Mouse (Mus musculus) intestine, postnatal 0 days (tissue): ENCODE data around the gene Fam98c. TPM values are rescaled to one million over a fixed set of nuclear protein-coding genes. Genes with fewer than 3 reads are reported as not detected.

ENCODE experiments used
- ATAC-seq: fragments of 200-750 bp; cut with Nextera tagmentation; 2 replicates; pipeline ENCODE4 v1.8.0; 2017; ENCODE audit warnings: mild to moderate bottlenecking, moderate TSS enrichment, moderate library complexity
- H3K27ac ChIP-seq: fragments of 300-500 bp; sonication (generic); 2 replicates; pipeline ENCODE4 v1.5.1; 2014; ENCODE audit warnings: mild to moderate bottlenecking, low read depth, low read length, moderate library complexity
- H3K27me3 ChIP-seq: fragments of 300-500 bp; sonication (generic); replicated peaks from 2 replicates; pipeline ENCODE4 v1.6.1; 2014; ENCODE audit warnings: low read length, mixed read lengths; ENCODE audit not compliant: control insufficient read depth, insufficient read depth
- H3K36me3 ChIP-seq: fragments of 300-500 bp; sonication (generic); 2 replicates; pipeline ENCODE4 v1.6.1; 2014; ENCODE audit warnings: mild to moderate bottlenecking, moderate library complexity; ENCODE audit not compliant: control insufficient read depth, insufficient read depth
- H3K4me1 ChIP-seq: fragments of 300-500 bp; sonication (generic); replicated peaks from 2 replicates; pipeline ENCODE4 v1.6.1; 2014; ENCODE audit warnings: antibody characterized with exemption, low read length, mixed read lengths; ENCODE audit not compliant: control insufficient read depth, insufficient read depth
- H3K4me2 ChIP-seq: fragments of 300-500 bp; sonication (generic); replicated peaks from 2 replicates; pipeline ENCODE4 v1.6.1; 2014; ENCODE audit warnings: low read depth, mild to moderate bottlenecking, moderate library complexity
- H3K4me3 ChIP-seq: fragments of 300-500 bp; sonication (generic); 2 replicates; pipeline ENCODE4 v1.5.1; 2014; ENCODE audit warnings: low read depth, low read length
- H3K9ac ChIP-seq: fragments of 300-500 bp; sonication (generic); 2 replicates; pipeline ENCODE4 v1.6.1; 2014; ENCODE audit warnings: mild to moderate bottlenecking, low read depth, low read length
- H3K9me3 ChIP-seq: fragments of 300-500 bp; sonication (generic); 2 replicates; pipeline ENCODE4 v1.6.1; 2016; ENCODE audit warnings: mixed run types; ENCODE audit not compliant: control insufficient read depth
- CTCF ChIP-seq: sonication (generic); IDR thresholded peaks from 2 replicates; pipeline ENCODE4 v1.5.1; 2016; ENCODE audit warnings: low read depth, mild to moderate bottlenecking, control low read depth, antibody characterized with exemption, moderate library complexity
- WGBS: fragments of 180-500 bp; shearing (Covaris S2); extraction: QIAGEN DNeasy Blood & Tissue Kit; methylation state at CpG from one replicate; pipeline ENCODE4 v1.1.7; 2014; 5-methylcytosine and 5-hydroxymethylcytosine counted together
- polyA plus RNA-seq: library from polyadenylated mRNA; unstranded; fragments of >200 nt; fragmentation: Nextera tagmentation; extraction: Ambion mirVana; gene quantifications from 2 replicates; pipeline ENCODE4 v1.2.1, GENCODE M21; 2015

The Fam98c gene
- polyA plus RNA-seq, 1 experiment from 2014 or later: 75.9 TPM

DNA sequence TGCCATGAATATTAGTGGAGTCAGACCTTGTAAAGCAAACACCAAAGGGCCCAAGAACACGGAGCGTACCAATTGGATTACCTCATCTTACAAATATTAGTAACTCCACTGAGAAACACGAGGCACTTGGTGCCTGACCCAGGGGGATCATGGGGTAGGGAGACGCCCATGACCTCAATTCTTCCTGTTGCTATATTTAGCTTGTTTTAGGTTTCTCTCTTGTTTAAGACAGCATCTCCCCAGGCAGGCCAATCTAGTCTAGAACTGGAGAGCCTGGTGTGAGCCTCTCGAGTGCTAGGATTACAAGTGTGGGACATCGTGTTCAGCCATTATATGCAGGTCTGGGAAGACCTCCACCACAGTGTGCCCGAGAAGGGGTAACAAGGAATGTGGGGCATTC lies 23.3 kb upstream of the Fam98c start:
- no peak for TF ChIP-seq CTCF
- Histone ChIP-seq H3K4me3 (peak overlapping the region; percentile 84), H3K9ac (peak overlapping the region; percentile 89), H3K4me2 (peak overlapping the region; percentile 78), H3K27ac (0 out of 2 replicates have a peak overlapping the region, but pooled peaks have one; percentile 46), H3K9me3 (no peaks in the 10 kb centered on the region), H3K27me3 (no peaks in the 10 kb centered on the region), H3K36me3 (peaks cover 29% of the 10 kb centered on the region), H3K4me1 (peaks cover 5% of the 10 kb centered on the region; the same call in 1 of the 2 replicates)
- WGBS: 19% methylated on average over 7 of the region's 7 CpGs
- no peak for ATAC-seq

DNA sequence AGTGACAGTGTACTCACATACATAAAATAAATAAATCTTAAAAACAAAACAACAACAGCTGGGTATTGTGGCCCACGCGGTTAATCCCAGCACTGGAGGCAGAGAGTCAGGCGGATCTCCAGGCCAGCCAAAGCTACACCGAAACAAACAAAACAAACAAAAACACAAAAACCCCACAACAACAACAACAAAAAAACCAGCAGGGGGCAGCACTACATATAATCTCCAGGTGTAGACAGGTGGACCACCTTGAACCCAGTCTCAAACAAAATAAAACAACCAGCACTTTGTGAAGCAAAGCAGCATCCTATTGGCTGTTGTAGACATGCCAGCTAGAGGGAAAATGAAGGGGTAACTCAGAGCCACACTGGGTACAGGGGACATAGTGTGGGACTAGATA lies 22.1 kb upstream of the Fam98c start:
- H3K4me2 ChIP-seq: no peak overlapping the region
- H3K4me3 ChIP-seq: no peak overlapping the region
- peaks cover 42% of the 10 kb centered on the region for H3K36me3 ChIP-seq
- peaks cover 5% of the 10 kb centered on the region; the same call in 1 of the 2 replicates for H3K4me1 ChIP-seq
- no peak for ATAC-seq
- H3K27me3 ChIP-seq: no peaks in the 10 kb centered on the region
- WGBS: 88% methylated on average over 4 of the region's 4 CpGs
- peak; percentile 41 for TF ChIP-seq CTCF
- no peak overlapping the region for H3K27ac ChIP-seq
- no peaks in the 10 kb centered on the region for H3K9me3 ChIP-seq
- H3K9ac ChIP-seq: no peak overlapping the region

- Histone ChIP-seq H3K9me3 (no peaks in the 10 kb centered on the region), H3K4me3 (no peak overlapping the region), H3K4me2 (no peak overlapping the region), H3K4me1 (0 out of 2 replicates have a peak, but pooled peaks cover 4% of the 10 kb centered on the region), H3K36me3 (peaks cover 48% of the 10 kb centered on the region), H3K27me3 (peaks cover 27% of the 10 kb centered on the region), H3K27ac (no peak overlapping the region), H3K9ac (no peak overlapping the region)
- ATAC-seq: no peak
- 64% methylated on average over 32 of the region's 32 CpGs for WGBS
- no peak for TF ChIP-seq CTCF
These were observed 16.5 kb upstream of the Fam98c start for GRCm38 (mm10) chr7:29172390-29173016.

DNA sequence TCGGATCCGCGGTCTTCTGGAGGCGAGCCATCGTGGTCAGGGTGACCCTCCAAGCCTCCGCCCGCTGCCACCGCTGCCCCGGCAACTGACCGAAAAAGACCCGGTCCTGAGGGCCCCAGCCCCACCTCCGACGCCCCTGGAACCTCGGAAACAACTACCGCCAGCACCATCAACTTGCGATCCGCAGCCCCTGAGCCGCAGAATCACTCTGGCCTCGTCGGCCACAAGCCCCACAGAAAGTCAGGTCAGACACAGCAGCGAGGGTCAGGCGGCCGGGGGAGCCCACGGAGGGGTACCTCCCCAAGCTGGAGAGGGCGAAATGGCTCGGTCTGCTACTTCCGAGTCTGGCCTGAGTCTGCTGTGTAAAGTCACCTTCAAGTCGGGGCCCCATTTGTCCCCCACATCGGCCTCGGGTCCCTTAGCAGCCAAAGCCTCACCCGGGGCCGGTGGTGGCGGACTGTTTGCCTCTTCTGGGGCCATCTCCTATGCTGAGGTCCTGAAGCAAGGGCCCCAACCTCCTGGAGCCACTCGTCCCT lies 15.6 kb upstream of the Fam98c start:
- Histone ChIP-seq H3K4me1 (0 out of 2 replicates have a peak, but pooled peaks cover 4% of the 10 kb centered on the region), H3K27ac (no peak overlapping the region), H3K27me3 (peaks cover 27% of the 10 kb centered on the region), H3K4me3 (peak overlapping the region; percentile 53), H3K4me2 (peak overlapping the region; percentile 71), H3K9me3 (no peaks in the 10 kb centered on the region), H3K9ac (peak overlapping the region; percentile 4), H3K36me3 (peaks cover 41% of the 10 kb centered on the region)
- 8% methylated on average over 34 of the region's 34 CpGs for WGBS
- TF ChIP-seq CTCF: no peak
- ATAC-seq: no peak

GRCm38 (mm10) chr7:29170755-29171561 lies 14.9 kb upstream of the Fam98c start:
- 0 out of 2 replicates have a peak, but pooled peaks have one; percentile 32 for ATAC-seq
- H3K36me3 ChIP-seq: peaks cover 35% of the 10 kb centered on the region
- H3K9me3 ChIP-seq: no peaks in the 10 kb centered on the region
- no peak overlapping the region for H3K27ac ChIP-seq
- H3K4me3 ChIP-seq: peak overlapping the region; percentile 53
- TF ChIP-seq CTCF: no peak
- H3K9ac ChIP-seq: peak overlapping the region; percentile 41
- H3K4me1 ChIP-seq: 0 out of 2 replicates have a peak, but pooled peaks cover 4% of the 10 kb centered on the region
- H3K4me2 ChIP-seq: peak overlapping the region; percentile 71
- 1% methylated on average over 42 of the region's 43 CpGs for WGBS
- peaks cover 27% of the 10 kb centered on the region for H3K27me3 ChIP-seq

DNA sequence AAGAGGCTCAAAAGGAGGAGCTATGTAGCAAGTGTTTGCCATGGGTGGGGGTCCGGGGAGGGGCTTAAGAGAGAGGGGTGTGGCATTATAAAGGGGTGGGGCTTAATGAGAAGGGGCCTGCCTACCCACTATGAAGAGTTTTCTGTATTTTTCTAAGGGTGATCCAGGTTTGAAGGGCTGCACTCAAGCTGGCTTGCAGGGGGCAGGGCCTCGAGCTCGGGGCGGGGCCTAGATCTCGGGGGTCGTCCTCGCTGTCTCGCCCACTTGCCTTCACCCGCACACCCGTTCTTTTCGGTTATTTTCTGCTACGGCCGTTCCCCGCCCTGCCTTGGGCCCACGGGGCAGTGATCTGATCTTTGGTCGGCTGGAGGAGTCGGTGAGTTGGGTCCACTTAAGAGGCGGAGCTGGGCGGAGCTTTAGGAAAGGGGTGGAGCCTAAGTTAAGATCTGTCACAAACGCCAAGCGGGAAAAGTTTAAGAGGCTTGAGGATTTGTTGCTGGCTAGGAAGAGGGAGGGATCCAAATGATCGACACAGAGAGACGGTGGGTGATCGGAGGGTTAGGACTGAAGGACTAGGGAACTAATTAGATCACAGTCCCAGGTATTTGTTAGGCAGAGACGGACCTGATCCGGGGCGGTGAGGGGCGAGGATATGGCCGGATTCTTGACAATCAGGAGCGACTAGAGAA lies 14.2 kb upstream of the Fam98c start, which contains the start of the genes Ggn and Spred3:
Gene Ggn (plus strand): TSS at position 145 of the 689 bp plus-strand sequence.
Gene Spred3 (minus strand): TSS at position 346 of the 689 bp plus-strand sequence.
- H3K27me3 ChIP-seq: peaks cover 27% of the 10 kb centered on the region
- peak within 1 kb of the TSS; percentile 53 for H3K4me3 ChIP-seq
- H3K4me2 ChIP-seq: peak within 1 kb of the TSS; percentile 71
- ATAC-seq: peak; percentile 64
- H3K36me3 ChIP-seq: peaks cover 27% of the 10 kb centered on the region
- H3K27ac ChIP-seq: no peak within 1 kb of the TSS
- no peaks in the 10 kb centered on the region for H3K9me3 ChIP-seq
- 0 out of 2 replicates have a peak, but pooled peaks cover 4% of the 10 kb centered on the region for H3K4me1 ChIP-seq
- 0 out of 2 replicates have a peak, but pooled peaks have one; percentile 13 for TF ChIP-seq CTCF
- H3K9ac ChIP-seq: peak within 1 kb of the TSS; percentile 41
- under 1% methylated on average over 30 of the region's 30 CpGs for WGBS
